Mouse (Mus musculus) cortical plate, adult 2 months (tissue): ENCODE results near the gene Ddx24.

Source experiments
- CTCF ChIP-seq: fragments of 200-500 bp; IDR thresholded peaks from 2 replicates; pipeline ENCODE4 v1.5.1; 2011; ENCODE audit warnings: mild to moderate bottlenecking, control low read depth, low read length; ENCODE audit not compliant: insufficient read depth; ENCODE audit errors: extremely low read depth
- POLR2A ChIP-seq: fragments of 200-500 bp; IDR thresholded peaks from 2 replicates; pipeline ENCODE4 v1.6.1; 2011; ENCODE audit warnings: mild to moderate bottlenecking, low read length, control low read depth; ENCODE audit not compliant: insufficient read depth; ENCODE audit errors: extremely low read depth

DNA sequence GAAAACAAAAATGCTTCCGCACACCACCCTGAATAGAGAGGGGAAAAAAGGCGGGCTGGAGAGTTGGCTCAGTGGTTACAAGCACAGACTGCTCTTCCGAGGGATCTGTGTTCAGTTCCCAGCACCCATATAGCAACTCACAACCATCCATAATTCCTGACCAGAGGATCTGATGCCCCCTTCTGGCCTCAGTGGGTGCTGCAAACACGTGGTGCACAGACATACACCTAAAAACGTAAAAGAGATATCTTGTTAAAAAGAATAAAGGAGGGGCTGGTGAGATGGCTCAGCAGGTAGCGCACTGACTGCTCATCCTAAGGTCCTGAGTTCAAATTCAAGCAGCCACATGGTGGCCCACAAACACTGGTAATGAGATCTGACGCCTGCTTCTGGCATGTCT, 1.1 kb upstream of the Ddx24 start:
- no peak for TF ChIP-seq CTCF
- no peak for TF ChIP-seq POLR2A
